Mouse (Mus musculus): ENCODE results near the gene Vstm4. TPM values are rescaled to one million over a fixed set of nuclear protein-coding genes. Genes with fewer than 3 reads are reported as not detected.

Gene Vstm4
- total RNA-seq, 1 experiment from 2014 or later: not detected

DNA sequence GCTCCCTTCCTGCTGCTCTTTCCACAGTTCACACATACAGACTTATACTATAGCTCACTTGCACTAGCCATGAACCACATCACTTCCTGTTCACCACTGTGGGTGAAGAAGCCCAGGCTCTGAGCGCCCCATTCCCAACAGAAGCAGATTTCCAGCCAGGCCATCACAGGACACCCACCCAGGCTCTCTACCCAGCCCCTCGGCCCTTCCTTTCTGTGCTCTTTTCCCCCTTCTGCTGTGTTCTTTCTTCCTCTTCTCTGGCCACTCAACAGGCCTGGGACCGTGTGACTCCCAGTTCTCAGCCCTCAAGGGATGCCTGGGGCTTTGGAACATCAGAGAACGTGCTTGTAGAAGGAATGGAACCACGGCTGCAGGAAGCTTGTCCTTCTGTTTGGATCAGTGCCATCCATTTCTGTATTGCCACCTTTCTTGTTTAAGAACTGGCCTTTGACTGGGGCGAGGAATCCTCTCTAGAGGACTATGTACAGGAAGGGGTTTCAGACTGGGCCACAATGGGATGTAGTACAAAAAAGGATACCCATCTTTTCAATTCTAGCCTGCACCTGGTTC is 2.5 kb downstream of the Vstm4 start:
- ATAC-seq (replicated peaks; ENCODE audit: low read depth, poor library complexity, severe bottlenecking): no peak

DNA sequence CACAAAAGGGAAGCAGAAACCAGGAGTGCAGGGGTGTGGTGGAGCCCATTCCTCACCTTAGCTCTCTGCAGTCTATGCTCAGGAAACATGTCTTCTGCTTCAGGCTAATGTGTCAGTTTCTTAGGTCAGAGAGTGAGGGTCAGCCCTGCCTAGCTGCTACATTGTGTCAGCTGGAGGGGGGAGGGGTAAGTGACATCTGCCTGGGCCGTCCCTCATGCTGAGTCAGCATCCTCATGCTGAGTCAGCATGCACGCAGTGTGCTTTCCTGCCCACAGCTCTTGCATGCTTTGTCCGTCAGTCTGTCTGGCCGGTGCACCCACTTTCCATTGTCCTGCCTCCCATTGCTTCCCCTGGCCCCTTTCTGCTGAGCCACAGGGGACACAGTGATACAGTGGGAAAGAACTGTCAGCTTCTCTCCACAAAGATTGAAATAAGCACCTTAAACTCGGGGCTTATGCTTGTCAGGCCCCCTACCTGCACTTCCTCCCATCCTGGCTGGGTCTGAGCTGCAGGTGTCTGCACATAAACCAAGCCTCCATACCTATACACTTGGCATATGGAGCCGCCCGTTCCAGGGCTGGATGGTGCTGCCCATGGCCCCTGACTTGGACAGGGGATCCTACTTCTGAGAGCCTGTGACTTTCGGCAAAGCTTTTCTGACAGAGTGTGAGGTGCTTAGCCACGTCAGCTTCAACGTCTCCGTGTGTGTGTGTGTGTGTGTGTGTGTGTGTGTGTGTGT is 3.4 kb downstream of the Vstm4 start:
- ATAC-seq (replicated peaks; ENCODE audit: low read depth, poor library complexity, severe bottlenecking): no peak

DNA sequence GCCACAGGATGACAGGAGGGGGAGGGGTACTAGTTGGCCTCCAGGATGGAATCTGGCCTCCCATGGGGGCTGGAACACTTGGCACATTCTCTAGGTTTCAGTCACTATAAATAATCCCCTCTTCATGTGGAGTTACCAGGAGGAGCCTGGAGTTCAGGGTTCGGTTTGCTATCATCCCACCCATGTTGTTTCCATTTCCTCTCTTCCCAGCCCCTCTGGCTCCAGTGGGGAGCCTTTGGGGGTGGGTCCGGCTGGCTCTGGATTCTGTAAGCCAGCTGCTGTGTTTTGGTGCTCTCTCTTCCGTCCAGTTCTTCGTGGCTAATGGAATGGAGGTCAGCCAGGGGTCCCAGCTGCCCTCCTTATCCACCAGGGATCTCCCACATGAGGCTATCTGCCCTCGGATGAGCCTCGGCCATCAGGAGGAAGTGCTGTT is 4.6 kb downstream of the Vstm4 start:
- no peak for ATAC-seq (replicated peaks; ENCODE audit: low read depth, poor library complexity, severe bottlenecking)

DNA sequence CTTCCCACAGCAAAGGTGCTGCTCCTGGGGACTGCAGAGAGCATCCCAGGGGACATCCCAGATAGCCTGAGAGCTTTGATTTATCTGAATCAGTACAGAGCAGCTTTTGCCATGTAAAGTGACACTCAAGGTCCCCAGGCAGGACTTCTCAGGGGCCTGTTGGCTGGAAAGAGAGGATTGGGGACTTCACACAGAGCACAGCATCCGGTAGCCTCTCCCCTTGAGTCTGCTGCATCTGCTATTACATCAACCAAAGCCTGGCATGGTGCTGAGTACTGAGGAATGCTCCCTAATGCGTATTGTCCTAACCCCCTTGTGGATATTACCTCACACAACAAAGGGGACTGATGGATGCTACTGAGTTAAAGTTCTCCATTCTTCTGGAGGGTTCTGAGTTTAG is 5.1 kb downstream of the Vstm4 start:
- no peak for ATAC-seq (replicated peaks; ENCODE audit: low read depth, poor library complexity, severe bottlenecking)

DNA sequence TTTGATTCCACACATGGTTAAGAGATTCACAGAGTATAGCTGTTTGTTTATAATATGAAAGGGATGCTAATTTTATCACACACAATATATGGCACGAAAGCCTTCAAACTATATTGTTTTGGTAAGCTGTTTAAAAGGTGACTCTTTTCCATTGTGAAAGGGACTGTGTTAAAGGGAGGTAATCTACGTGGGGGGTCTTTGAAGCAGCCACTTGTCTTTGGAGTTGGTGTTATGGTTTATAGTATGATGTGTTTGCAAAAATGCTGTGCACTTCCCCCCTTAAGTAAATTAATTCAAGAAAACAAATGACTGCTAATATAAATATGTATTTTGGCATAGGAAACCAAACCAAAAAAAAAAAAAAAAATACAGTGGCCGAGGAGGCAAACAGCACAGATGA is 8.8 kb downstream of the Vstm4 start:
- no peak for ATAC-seq (replicated peaks; ENCODE audit: low read depth, poor library complexity, severe bottlenecking)

DNA sequence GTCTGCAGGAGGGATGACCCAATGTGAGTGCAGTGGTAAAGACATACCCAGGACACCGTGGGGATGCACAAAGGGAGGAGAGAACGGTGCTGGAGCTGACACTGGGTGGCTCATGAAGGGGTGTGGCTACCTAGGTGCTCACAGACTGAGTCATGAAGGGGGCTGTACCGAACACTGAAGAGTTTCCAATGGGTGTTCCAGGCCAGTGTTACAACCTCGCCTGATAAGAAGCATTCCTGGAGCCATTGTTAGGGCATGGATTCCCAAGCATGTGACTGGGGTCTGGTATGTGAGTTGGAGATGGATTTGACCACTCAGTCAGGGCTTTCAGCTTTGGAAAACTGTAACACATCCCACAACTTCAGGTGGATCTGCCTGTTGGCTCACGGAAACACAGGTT is 15.4 kb downstream of the Vstm4 start:
- ATAC-seq (replicated peaks; ENCODE audit: low read depth, poor library complexity, severe bottlenecking): no peak

DNA sequence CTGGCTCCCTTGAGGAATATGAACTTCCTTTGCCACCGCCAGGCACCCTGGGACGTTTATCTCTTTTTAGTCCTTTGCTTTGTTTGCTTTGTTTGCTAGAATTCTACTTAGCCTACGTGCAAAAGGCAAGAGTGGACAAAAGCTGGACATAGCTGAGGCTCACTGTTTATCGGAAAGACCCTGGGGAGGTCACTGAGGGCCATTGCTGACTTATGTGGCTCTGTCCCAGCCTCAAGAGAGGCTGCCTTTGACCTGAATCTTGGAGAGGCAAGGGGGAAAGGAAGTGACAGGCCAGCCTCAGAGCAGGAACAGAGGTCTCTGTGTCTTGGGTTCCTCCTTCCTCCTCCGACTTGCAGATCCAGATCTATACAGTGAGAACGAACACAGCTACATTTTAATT is 21.0 kb downstream of the Vstm4 start:
- ATAC-seq (replicated peaks; ENCODE audit: low read depth, poor library complexity, severe bottlenecking): no peak

DNA sequence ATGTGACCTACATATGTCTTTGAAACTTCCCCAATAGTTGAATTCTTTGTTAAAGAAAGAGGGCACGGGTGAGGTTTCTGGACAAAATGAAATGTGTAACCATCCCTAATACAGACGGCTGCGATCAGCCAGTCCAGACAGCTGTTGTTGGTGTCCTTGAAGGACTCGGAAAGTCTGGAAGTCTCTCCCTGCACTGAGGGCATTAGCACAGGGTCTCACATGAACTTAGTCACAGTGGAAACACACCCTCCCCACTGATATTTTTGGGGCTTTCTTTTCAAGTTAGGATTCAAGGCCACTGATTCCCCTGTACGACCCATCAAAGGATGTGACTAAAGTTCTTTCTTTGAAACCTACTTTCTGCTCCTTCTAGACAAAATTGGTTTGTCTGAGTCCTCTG is 23.8 kb downstream of the Vstm4 start:
- ATAC-seq (replicated peaks; ENCODE audit: low read depth, poor library complexity, severe bottlenecking): no peak

DNA sequence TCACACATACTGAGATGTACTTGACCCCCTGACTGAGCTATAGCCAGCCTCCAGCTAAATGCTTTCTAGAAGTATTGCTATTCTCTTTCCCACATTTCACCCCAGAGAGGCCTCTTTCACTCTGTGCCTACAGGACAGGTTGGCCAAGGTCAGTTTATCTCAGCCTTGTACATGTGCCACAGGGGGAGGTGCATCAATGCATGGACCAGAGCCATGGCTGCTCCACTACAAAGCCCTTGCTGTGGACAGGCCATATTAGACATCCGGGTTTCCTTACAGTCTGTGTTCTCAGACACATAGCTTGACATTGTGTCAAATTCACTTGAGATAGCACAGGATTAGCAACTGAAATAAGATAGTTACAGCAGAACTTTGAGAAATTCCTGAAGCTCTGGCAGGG is 25.1 kb downstream of the Vstm4 start:
- no peak for ATAC-seq (replicated peaks; ENCODE audit: low read depth, poor library complexity, severe bottlenecking)

DNA sequence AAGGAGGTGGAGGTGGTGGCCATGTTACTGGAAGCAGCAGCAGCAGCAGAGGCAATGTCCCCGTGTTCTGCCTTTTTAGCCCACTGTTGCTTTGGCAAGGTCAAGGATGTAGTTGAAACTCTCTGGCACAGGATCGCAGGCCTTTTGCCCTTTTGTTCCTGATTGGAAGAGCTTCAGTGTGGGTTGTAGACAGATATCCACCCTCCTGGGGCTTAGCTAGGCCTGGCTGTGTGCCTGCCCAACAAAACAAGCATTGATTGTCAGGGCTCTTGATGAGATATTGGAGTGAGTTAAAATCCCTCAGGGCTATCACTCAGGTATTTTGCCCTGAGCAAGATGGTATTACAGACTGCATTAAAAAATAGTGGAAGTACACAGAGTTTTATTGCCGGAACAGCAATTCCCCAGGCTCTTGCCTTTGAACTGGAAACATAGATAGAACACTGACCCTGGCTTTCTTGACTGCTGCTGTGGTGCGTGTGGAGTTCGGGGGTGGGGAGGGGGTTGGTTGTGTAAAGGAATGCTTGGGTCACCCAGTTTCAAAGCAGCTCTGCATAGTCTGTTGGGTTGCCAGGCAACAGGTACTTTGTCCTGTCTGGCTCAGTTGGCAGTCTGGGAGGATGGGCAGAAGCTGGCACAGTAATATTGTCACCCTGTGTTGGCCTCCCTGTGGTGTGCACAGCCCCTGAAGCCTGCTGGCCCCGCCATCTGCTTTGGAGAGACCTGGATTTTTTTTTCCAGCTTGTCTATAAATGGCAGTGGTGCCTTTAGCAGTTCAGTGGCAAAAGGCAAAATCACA is 32.5 kb downstream of the Vstm4 start:
- no peak for ATAC-seq (replicated peaks; ENCODE audit: low read depth, poor library complexity, severe bottlenecking)

DNA sequence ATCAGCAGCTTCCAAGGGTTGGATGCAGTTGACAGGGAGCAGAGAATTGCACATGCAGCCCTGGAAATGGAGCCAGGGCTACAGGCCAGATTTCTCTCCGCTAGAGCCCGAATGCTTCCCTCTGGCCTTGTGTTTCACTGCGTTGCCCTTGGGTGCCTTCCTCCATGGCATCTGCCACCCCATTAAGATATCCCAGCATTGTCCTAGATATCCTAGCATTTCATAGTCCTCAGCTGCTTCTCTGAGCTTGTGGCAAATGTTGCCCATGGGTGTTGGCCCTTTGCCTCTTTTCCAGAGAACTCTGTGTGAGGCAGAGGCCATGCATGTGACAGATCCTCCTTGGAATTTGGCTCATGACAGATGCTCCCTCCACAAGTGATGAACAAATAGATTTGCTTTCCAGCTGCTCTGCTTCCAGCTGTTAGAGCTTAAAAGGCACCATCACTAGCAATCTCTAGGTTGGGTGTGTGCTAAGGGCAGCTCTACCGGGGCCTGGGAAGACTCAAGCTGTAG is 37.8 kb downstream of the Vstm4 start:
- ATAC-seq (replicated peaks; ENCODE audit: low read depth, poor library complexity, severe bottlenecking): no peak

DNA sequence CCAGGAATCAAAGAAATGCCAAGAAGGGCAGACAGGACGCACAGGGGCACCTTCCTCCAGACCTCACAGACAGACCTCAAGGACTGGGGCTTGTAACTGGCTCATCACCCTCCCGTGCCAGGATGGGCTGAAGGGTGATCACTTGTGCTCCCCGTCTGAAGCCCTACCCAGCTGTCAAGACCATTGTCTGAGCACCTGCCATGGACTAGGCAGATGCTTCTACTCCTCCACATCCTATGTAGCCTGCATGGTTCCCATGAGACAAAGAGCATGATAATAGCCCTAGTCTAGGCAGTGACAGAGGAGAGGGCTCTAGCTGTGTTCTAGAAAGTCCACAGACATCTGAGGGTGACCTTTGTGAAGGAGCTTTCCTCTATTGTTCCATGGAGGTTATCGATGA is 38.3 kb downstream of the Vstm4 start:
- ATAC-seq (replicated peaks; ENCODE audit: low read depth, poor library complexity, severe bottlenecking): no peak

DNA sequence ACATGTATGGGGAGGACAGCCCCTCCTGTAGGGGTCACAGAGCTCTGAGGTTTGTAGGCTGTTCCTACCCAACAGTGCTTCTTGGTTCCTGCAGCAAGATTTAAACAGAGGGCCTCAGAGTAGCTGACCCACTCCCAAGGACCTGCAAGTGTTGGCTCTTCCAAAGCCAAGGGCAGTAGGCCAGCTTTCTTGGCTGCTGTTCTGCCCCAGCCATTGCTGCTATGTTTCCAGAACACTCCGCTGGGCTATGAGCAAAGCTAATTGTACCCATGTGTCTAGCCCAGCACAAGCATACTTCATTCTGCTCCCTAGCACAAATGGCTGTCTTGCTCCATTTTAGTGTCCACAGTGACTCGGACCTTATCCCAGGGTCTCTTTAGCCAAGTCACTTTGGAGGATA is 40.3 kb downstream of the Vstm4 start:
- no peak for ATAC-seq (replicated peaks; ENCODE audit: low read depth, poor library complexity, severe bottlenecking)

DNA sequence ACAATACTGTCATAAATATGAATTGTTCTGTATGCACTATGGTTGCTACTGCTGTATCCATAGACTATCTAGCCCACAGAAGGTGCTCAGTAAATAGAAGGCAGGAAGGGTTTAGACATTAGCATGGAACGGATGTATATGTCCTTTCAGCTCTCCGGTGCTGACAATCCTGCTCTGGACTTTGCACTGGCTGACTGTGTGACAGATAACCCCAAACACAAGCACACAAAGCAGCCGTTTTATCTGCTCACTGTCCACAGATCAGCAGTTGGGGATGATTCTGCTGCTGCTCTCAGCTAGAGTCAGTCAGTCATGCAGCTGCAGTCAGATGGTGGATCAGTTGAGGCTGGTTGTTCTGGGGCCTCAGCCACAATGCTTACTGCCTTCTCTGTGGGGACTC is 46.6 kb downstream of the Vstm4 start:
- ATAC-seq (replicated peaks; ENCODE audit: low read depth, poor library complexity, severe bottlenecking): no peak

DNA sequence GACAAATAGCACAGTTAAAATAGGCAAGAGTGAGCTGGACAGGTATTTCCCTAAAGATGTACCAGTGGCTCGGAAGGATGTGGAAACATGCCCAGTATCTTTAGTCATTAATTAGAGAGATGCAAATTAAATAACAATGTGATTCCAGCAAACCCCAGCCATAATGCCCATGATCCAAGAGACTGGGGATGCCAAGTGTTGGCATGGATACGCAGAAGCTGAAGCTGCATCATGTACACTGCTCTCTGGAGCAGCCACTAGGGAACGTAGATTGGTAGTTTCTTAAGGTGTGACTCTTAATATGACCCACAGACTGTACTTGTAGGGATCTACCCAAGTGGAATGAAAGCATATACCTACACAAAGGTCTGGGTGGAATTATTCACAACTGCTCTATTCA is 50.0 kb downstream of the Vstm4 start:
- no peak for ATAC-seq (replicated peaks; ENCODE audit: low read depth, poor library complexity, severe bottlenecking)

DNA sequence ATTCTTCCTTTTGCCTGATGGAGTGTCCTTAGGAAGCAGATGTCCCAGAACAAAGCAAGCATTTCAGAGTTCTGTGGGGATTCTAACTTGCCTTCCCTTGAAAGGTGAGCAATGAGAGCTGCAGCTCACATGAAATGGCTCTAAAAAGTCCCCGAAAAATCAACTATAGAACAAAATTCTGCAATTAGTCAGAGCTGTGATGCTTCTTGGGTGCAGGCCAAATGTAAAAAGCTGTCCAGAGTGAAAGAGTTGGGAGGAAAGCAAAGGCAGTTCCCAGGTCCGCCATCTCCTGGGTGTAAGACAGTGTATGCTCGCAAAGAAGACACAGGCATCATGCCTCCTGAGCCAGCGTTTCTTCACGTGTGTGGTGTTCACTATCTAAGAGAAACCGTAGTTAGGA is 52.6 kb downstream of the Vstm4 start:
- ATAC-seq (replicated peaks; ENCODE audit: low read depth, poor library complexity, severe bottlenecking): no peak

DNA sequence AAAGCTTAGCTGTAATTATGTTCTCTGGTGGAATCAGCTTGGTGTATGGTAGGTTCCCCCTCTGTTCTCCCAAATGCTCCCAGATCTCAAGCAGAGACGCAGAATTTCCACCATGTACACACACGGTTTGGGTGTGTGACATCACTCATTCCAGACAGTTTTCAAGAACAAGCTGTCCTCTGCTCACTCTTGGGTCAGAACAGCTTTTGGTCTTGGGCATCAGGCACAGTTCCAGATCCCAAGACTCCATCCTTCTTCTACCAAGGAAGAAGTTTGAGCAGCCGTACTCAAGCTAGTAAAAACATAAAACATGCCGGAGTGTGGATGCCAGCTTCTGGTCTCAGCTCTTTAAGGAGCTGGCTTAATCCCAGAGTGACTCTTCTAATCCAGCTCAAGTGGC is 54.6 kb downstream of the Vstm4 start:
- ATAC-seq (replicated peaks; ENCODE audit: low read depth, poor library complexity, severe bottlenecking): no peak

DNA sequence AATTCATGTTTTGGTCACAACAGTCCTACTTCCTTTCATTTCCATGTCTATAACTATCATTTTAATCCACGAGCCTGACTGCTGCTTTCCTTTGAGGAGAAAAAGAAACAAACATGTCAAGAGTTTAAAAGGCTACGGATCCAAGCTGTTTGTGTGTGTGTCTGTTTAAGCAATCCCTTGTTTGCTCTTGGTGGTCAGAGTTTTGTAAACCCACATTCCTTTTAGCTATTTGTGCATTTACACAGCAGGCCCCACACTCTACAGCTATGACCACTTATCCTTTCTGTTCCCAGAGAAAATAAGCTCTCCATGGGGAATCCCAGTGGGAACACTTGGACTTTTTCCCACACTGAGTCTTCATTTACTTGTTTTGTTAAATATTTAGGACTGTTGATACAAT is 58.8 kb downstream of the Vstm4 start:
- no peak for ATAC-seq (replicated peaks; ENCODE audit: low read depth, poor library complexity, severe bottlenecking)

DNA sequence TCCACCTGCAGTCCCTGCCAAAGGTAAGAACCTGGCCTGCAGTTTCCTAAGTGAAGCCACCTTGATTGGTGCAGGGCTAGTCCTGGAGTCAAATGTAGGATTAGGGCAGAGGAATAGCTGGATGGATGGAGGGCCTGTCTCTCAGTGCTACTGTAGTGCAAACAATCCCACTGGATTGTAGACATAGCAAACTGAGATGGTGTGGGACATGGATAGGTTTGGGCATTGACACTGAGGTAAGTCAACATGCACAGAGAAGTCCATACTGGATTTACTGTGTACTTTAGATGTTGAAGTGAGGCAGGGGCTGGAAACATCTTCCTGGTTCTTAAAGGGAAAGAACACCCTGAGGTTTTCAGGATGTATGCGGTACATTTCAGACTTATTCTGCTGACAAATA is 61.4 kb downstream of the Vstm4 start:
- ATAC-seq (replicated peaks; ENCODE audit: low read depth, poor library complexity, severe bottlenecking): no peak

DNA sequence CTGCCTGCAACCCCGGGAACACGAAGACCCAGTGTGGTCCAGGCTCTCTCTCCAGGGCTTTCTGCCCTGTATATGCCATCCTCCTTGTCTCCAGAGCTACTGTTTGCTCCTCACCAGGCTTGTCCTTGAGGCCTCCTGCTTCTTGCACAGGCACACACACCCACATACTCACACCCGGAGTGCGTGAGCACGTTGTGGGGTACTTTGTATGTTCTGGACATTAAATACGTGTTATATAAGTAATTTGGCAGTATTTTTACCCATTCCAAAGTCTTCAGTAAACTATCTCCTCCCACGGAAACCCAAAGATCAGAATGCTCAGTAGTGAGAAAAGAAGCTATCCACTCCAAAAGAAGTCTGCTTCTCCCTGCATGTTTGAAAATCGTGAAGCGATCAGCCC is 67.3 kb downstream of the Vstm4 start:
- ATAC-seq (replicated peaks; ENCODE audit: low read depth, poor library complexity, severe bottlenecking): no peak

DNA sequence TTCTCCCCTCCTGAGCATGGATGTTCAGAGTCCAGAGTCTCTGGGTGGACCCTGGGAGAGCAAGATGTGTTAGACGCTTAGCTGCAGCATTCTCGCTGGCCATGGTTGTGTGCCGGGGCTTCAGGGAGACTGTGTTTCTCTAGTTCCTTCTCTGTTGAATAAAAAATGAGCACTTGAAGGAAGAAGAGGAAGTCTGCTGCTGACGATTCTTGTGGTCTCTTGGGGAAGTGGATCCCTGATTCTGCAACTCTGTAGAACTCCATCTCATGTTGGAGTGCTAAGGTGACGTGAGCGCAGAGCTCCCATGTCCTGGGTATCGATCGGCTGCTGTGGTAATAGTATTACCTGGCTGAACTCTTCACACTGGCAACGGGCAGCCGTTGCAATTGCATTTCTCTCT is 75.2 kb downstream of the Vstm4 start:
- ATAC-seq (replicated peaks; ENCODE audit: low read depth, poor library complexity, severe bottlenecking): peak; percentile 92

Measured in common myeloid progenitor, adult 5-6 weeks (primary cell).